Mouse (Mus musculus) ES-E14 (cell line): Measurements from ENCODE around the gene Smbd1.

Source experiments
- CHD2 ChIP-seq: IDR thresholded peaks from 2 replicates; pipeline ENCODE4 v1.6.1; 2014; ENCODE audit warnings: mild to moderate bottlenecking, low read depth, low read length, inconsistent platforms
- HCFC1 ChIP-seq: IDR thresholded peaks from 2 replicates; pipeline ENCODE4 v1.6.1; 2012; ENCODE audit warnings: low read length, inconsistent platforms, borderline replicate concordance; ENCODE audit not compliant: insufficient read depth
- ZC3H11A ChIP-seq: IDR thresholded peaks from 2 replicates; pipeline ENCODE4 v1.6.1; 2012; ENCODE audit warnings: low read depth, mild to moderate bottlenecking, inconsistent platforms, low read length, borderline replicate concordance
- ZNF384 ChIP-seq: IDR thresholded peaks from 2 replicates; pipeline ENCODE4 v1.6.1; 2012; ENCODE audit warnings: low read depth, low read length, inconsistent platforms

DNA sequence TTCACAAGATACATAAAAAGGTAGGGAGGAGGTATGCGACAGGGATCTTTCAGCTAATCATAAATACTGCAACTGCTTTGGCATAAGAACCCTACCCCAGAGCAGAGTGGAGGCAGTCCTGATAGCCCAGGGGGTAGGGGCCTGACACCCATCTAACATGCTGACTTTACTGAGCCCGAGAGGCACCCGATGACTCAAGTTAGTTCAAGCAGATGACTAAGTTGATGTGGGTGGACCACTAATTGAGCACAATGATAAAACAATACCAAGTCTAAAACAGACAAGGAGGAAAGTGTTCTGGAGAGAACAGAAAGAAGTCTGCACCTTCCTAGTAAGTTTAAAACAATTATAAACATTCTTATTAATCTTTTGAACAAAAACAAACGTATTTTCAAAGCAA, 21.2 kb upstream of the Smbd1 start:
- TF ChIP-seq ZNF384 (no peak), HCFC1 (no peak), CHD2 (no peak), ZC3H11A (no peak)
